Mouse (Mus musculus) kidney, adult 2 months (tissue): Measurements from ENCODE around the gene Mecr.

Experiments used
- CTCF ChIP-seq: fragments of 200-500 bp; conservative IDR thresholded peaks from 2 replicates; pipeline ENCODE4 v1.5.1; 2011; ENCODE audit warnings: low read depth, mild to moderate bottlenecking, control low read depth, low read length, moderate library complexity, mixed read lengths; ENCODE audit not compliant: insufficient read depth, insufficient read length
- POLR2A ChIP-seq: fragments of 200-500 bp; IDR thresholded peaks from one replicate; pipeline ENCODE4 v1.6.1; 2011; ENCODE audit warnings: low read depth, low read length, control low read depth

- TF ChIP-seq CTCF: peak; percentile 50
- TF ChIP-seq POLR2A: no peak
Measured at GRCm38 (mm10) chr4:131907912-131908311, 64.6 kb downstream of the Mecr start.
